Mouse (Mus musculus) hindbrain, embryonic 13.5 days (tissue): ENCODE data around the gene Exoc1. TPM values are rescaled to one million over a fixed set of nuclear protein-coding genes. Genes with fewer than 3 reads are reported as not detected.

ENCODE experiments used
- ATAC-seq: fragments of 200-750 bp; cut with Nextera tagmentation; 2 replicates; pipeline ENCODE4 v1.8.0; 2017; ENCODE audit warnings: moderate TSS enrichment; ENCODE audit not compliant: low FRiP score
- H3K27ac ChIP-seq: fragments of 300-500 bp; sonication (generic); 2 replicates; pipeline ENCODE4 v1.5.1; 2015; ENCODE audit warnings: inconsistent platforms, mild to moderate bottlenecking, moderate library complexity
- H3K27me3 ChIP-seq: fragments of 300-500 bp; sonication (generic); 2 replicates; pipeline ENCODE4 v1.6.1; 2015; ENCODE audit warnings: mild to moderate bottlenecking, inconsistent platforms
- H3K36me3 ChIP-seq: fragments of 300-500 bp; sonication (generic); 2 replicates; pipeline ENCODE4 v1.6.1; 2015; ENCODE audit warnings: mild to moderate bottlenecking, inconsistent platforms
- H3K4me1 ChIP-seq: fragments of 300-500 bp; sonication (generic); replicated peaks from 2 replicates; pipeline ENCODE4 v1.6.1; 2015; ENCODE audit warnings: inconsistent platforms
- H3K4me2 ChIP-seq: fragments of 300-500 bp; sonication (generic); 2 replicates; pipeline ENCODE4 v1.6.1; 2015; ENCODE audit warnings: inconsistent platforms, mild to moderate bottlenecking, moderate library complexity
- H3K4me3 ChIP-seq: fragments of 300-500 bp; sonication (generic); 2 replicates; pipeline ENCODE4 v1.5.1; 2015; ENCODE audit warnings: mild to moderate bottlenecking, inconsistent platforms
- H3K9ac ChIP-seq: fragments of 300-500 bp; sonication (generic); 2 replicates; pipeline ENCODE4 v1.6.1; 2015; ENCODE audit warnings: mild to moderate bottlenecking, inconsistent platforms
- H3K9me3 ChIP-seq: fragments of 300-500 bp; sonication (generic); 2 replicates; pipeline ENCODE4 v1.6.1; 2016; ENCODE audit warnings: inconsistent platforms
- WGBS: fragments of 180-500 bp; shearing (Covaris S2); methylation state at CpG from one replicate; pipeline ENCODE4 v1.1.7; 2015; 5-methylcytosine and 5-hydroxymethylcytosine counted together
- polyA plus RNA-seq: library from polyadenylated mRNA; unstranded; fragments of >200 nt; fragmentation: Nextera tagmentation; extraction: Ambion mirVana; gene quantifications from 2 replicates; pipeline ENCODE4 v1.2.1, GENCODE M21; 2015

Gene Exoc1
- polyA plus RNA-seq, 1 experiment from 2014 or later = 56.6 TPM

- H3K27me3 ChIP-seq = no peaks in the 10 kb centered on the region
- H3K4me2 ChIP-seq = no peak overlapping the region
- no peaks in the 10 kb centered on the region for H3K9me3 ChIP-seq
- 94% methylated on average over 8 of the region's 8 CpGs for WGBS
- H3K4me3 ChIP-seq = no peak overlapping the region
- H3K4me1 ChIP-seq = no peaks in the 10 kb centered on the region
- no peak overlapping the region for H3K9ac ChIP-seq
- H3K36me3 ChIP-seq = peaks cover 71% of the 10 kb centered on the region
- ATAC-seq = no peak
- no peak overlapping the region for H3K27ac ChIP-seq
Measured at GRCm38 (mm10) chr5:76543200-76543599, 14.1 kb downstream of the Exoc1 start.

- Histone ChIP-seq H3K36me3 (peaks cover 56% of the 10 kb centered on the region), H3K9ac (no peak overlapping the region), H3K27me3 (no peaks in the 10 kb centered on the region), H3K4me2 (no peak overlapping the region), H3K4me3 (no peak overlapping the region), H3K4me1 (no peaks in the 10 kb centered on the region), H3K27ac (no peak overlapping the region), H3K9me3 (no peaks in the 10 kb centered on the region)
- no peak for ATAC-seq
- WGBS = 90% methylated on average over 8 of the region's 8 CpGs
Measured at GRCm38 (mm10) chr5:76550426-76550825, 21.3 kb downstream of the Exoc1 start.

- Histone ChIP-seq H3K9me3 (no peaks in the 10 kb centered on the region), H3K27me3 (no peaks in the 10 kb centered on the region), H3K27ac (no peak overlapping the region), H3K4me1 (no peaks in the 10 kb centered on the region), H3K9ac (no peak overlapping the region), H3K36me3 (peaks cover 83% of the 10 kb centered on the region), H3K4me2 (no peak overlapping the region), H3K4me3 (no peak overlapping the region)
- ATAC-seq = no peak
- 27% methylated on average over 3 of the region's 3 CpGs for WGBS
Measured at GRCm38 (mm10) chr5:76565321-76565720, 36.2 kb downstream of the Exoc1 start.

- H3K27me3 ChIP-seq = no peaks in the 10 kb centered on the region
- H3K4me1 ChIP-seq = no peaks in the 10 kb centered on the region
- H3K9ac ChIP-seq = no peak overlapping the region
- no peak overlapping the region for H3K27ac ChIP-seq
- no peak overlapping the region for H3K4me3 ChIP-seq
- H3K4me2 ChIP-seq = no peak overlapping the region
- peaks cover 24% of the 10 kb centered on the region for H3K36me3 ChIP-seq
- H3K9me3 ChIP-seq = no peaks in the 10 kb centered on the region
- no peak for ATAC-seq
- WGBS = 71% methylated on average over 7 of the region's 7 CpGs
Measured at GRCm38 (mm10) chr5:76574251-76574650, 45.1 kb downstream of the Exoc1 start.

DNA sequence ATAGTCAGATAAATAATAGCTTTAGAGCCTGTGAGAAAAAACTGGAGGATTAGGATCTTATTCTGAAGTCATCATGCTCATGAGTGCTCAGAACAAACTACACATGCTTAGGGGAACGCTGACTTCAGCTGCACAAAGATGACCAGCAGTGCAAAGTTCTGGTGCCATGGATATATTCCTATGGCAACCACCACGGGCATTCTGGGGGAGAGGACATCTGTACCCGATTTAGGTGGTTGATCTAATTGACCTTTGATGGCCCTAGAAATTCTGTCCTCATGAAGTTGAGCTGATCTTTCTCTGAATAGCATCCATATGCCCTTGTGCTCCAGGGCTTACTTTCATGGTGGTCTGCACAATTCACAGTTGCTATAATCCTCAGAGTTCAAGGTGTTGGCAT is 47.9 kb downstream of the Exoc1 start:
- ATAC-seq = no peak
- H3K9ac ChIP-seq = no peak overlapping the region

GRCm38 (mm10) chr5:76585378-76585777 is 56.3 kb downstream of the Exoc1 start:
- Histone ChIP-seq H3K36me3 (no peaks in the 10 kb centered on the region), H3K9ac (no peak overlapping the region), H3K9me3 (no peaks in the 10 kb centered on the region), H3K27ac (no peak overlapping the region), H3K27me3 (no peaks in the 10 kb centered on the region), H3K4me1 (peaks cover 12% of the 10 kb centered on the region), H3K4me2 (no peak overlapping the region), H3K4me3 (no peak overlapping the region)
- ATAC-seq = no peak
- 86% methylated on average over 2 of the region's 2 CpGs for WGBS

More for the DNA sequence above, 47.9 kb downstream of the Exoc1 start:
- 76% methylated on average over 3 of the region's 3 CpGs for WGBS
- H3K4me1 ChIP-seq = no peaks in the 10 kb centered on the region
- no peak overlapping the region for H3K4me2 ChIP-seq
- no peaks in the 10 kb centered on the region for H3K27me3 ChIP-seq
- no peaks in the 10 kb centered on the region for H3K36me3 ChIP-seq
- no peak overlapping the region for H3K27ac ChIP-seq
- no peak overlapping the region for H3K4me3 ChIP-seq
- no peaks in the 10 kb centered on the region for H3K9me3 ChIP-seq

DNA sequence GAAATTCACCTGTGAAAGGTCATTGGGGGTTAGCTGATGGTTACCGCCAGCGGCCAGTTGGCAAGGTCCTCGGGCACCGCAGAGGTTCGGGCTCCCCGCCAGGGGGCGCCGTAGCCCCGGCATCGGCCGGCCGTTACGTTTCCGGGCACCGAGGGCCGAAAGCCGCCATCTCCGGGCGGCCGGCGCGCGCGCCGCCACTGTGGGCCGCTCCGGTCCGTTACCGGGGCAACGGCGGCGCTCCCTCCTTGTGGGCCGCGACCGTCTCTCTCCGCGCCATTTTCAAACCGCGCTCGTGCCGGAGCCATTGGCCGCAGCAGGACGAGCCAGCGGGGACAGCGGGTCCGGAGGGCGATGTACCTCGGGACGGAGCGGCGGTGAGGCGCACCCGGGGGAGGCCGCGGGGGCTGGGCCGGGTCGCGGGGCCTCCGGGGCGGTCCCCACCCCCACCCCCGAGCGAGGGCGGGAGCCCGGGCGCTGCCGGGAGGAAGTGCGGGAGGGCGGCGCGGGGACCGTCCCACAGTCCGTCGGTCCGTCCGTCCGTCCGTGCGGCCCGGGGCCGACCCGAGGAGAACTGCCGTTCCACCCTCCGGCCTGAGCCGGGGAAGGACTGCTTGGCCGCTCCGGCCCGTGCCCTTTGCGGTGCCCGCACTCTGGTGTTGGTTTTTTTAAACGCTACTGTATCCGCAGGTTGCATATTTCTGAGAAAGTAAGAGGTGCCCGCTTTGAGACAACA is 59.6 kb downstream of the Exoc1 start, which contains the start of gene Cep135:
Gene Cep135 (plus strand): TSS at position 148 of the 733 bp plus-strand sequence.
- peak within 1 kb of the TSS; percentile 87 for H3K27ac ChIP-seq
- H3K9ac ChIP-seq = peak within 1 kb of the TSS; percentile 85
- peak within 1 kb of the TSS; percentile 60 for H3K4me2 ChIP-seq
- H3K9me3 ChIP-seq = no peaks in the 10 kb centered on the region
- H3K4me1 ChIP-seq = peaks cover 13% of the 10 kb centered on the region
- no peaks in the 10 kb centered on the region for H3K27me3 ChIP-seq
- H3K4me3 ChIP-seq = peak within 1 kb of the TSS; percentile 92
- WGBS = under 1% methylated on average over 80 of the region's 92 CpGs
- peaks cover 9% of the 10 kb centered on the region for H3K36me3 ChIP-seq
- peak; percentile 98 for ATAC-seq

- no peak for ATAC-seq
- WGBS = 4% methylated on average over 7 of the region's 7 CpGs
- H3K9ac ChIP-seq = peak overlapping the region; percentile 85
Measured at GRCm38 (mm10) chr5:76589311-76589710, 60.2 kb downstream of the Exoc1 start.

GRCm38 (mm10) chr5:76590009-76590408 is 60.9 kb downstream of the Exoc1 start:
- Histone ChIP-seq H3K9ac (no peak overlapping the region), H3K9me3 (no peaks in the 10 kb centered on the region), H3K4me1 (peaks cover 13% of the 10 kb centered on the region), H3K4me2 (peak overlapping the region; percentile 60), H3K27me3 (no peaks in the 10 kb centered on the region), H3K36me3 (peaks cover 22% of the 10 kb centered on the region), H3K27ac (no peak overlapping the region), H3K4me3 (no peak overlapping the region; the same call in 1 of the 2 replicates)
- 83% methylated on average over 2 of the region's 2 CpGs for WGBS
- no peak for ATAC-seq

More at GRCm38 (mm10) chr5:76589311-76589710, 60.2 kb downstream of the Exoc1 start:
- Histone ChIP-seq H3K36me3 (peaks cover 15% of the 10 kb centered on the region), H3K4me1 (peaks cover 13% of the 10 kb centered on the region), H3K4me3 (peak overlapping the region; percentile 92), H3K9me3 (no peaks in the 10 kb centered on the region), H3K27me3 (no peaks in the 10 kb centered on the region), H3K4me2 (peak overlapping the region; percentile 60), H3K27ac (no peak overlapping the region)

DNA sequence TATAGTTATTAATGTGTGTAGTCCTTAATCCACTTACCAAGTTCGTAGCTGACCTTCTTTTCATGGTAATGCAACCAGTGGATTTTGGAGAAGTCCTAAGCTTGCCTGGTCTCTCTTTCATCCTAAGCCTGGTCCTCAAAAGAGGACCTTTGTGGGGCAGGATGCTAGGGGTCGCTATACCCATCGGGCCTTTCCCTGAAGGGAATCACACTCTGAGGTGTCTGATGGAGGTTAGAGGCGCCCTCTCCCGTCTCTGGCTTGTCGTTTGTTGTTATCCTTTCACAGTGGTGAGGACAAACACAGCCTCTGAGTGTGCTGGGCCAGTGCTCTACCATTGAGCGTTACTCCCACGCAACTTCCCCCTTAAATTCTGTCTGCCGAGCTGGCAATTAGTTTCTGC is 62.8 kb downstream of the Exoc1 start:
- Histone ChIP-seq H3K27me3 (no peaks in the 10 kb centered on the region), H3K4me3 (no peak overlapping the region), H3K4me1 (peaks cover 13% of the 10 kb centered on the region), H3K9me3 (no peaks in the 10 kb centered on the region), H3K36me3 (peaks cover 40% of the 10 kb centered on the region), H3K27ac (no peak overlapping the region), H3K9ac (no peak overlapping the region), H3K4me2 (no peak overlapping the region)
- no peak for ATAC-seq
- WGBS = 69% methylated on average over 9 of the region's 9 CpGs

DNA sequence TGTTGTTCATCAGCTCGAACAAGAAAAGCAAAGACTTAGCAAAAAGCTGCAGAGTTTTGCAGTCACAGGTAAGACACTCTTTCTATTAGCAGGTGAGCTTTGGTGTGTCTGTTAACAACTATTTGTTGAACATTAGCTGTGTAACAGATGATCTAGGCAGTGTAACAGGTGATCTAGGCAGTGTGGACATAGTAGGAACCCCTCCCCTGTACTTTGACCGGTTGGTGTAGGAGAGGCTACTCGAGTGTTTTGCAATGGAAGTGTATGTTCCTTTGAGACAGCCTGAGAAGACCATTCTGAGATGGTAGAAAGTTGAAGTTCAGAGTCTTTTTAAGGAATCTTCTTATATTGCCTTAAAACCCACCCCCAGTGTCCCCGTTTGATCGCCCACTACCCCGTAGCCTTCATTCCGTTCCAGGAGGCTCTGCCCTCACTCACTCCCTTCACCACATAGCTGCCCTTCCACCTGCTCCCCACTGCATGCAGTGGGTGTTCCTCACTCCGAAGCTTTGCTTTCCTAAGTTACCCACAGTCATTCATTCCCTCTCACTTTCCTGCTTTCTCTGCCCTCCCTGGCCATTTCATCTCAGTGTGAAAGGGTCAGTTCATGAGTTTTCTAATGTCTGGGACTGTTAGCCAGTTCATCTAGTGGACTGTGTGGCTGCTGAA is 80.7 kb downstream of the Exoc1 start:
- ATAC-seq = no peak
- Histone ChIP-seq H3K27me3 (no peaks in the 10 kb centered on the region), H3K36me3 (peaks cover 56% of the 10 kb centered on the region), H3K4me3 (no peak overlapping the region), H3K27ac (no peak overlapping the region), H3K9ac (no peak overlapping the region), H3K4me1 (no peaks in the 10 kb centered on the region), H3K4me2 (no peak overlapping the region), H3K9me3 (no peaks in the 10 kb centered on the region)
- 96% methylated on average over 8 of the region's 8 CpGs for WGBS

DNA sequence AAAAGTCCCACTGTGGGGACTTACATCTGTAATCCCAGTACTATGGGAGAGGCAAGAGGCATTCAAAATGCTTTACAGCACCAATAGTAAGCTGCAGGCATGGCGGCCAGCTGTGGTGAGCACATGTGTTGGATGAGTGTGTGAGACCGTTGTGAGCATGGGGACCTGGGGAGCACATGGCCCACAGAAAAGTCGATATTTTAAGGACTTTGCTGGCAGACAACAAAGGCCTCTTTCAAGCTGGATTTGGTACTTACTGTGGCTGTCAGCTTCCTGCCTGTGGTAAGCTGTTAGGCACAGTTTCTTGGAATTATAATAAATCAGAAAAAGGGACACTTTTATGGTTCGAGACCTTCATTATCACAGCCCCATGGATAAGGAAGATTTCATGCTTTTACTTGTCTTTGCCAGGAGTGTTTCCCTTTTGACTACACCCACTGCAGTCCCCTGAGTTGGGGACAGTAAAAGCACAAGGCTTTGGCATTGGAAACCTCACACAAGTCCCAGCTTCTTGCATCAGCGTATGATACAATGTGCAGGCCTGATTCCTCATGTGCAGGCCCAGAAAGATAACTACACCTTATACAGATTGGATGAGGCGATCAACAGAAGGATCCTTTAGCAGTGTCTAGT is 83.9 kb downstream of the Exoc1 start:
- H3K9me3 ChIP-seq = no peaks in the 10 kb centered on the region
- WGBS = 86% methylated on average over 6 of the region's 6 CpGs
- H3K27me3 ChIP-seq = no peaks in the 10 kb centered on the region
- H3K9ac ChIP-seq = no peak overlapping the region
- no peak overlapping the region for H3K4me3 ChIP-seq
- no peaks in the 10 kb centered on the region for H3K4me1 ChIP-seq
- no peak overlapping the region for H3K4me2 ChIP-seq
- peaks cover 67% of the 10 kb centered on the region for H3K36me3 ChIP-seq
- no peak for ATAC-seq
- no peak overlapping the region for H3K27ac ChIP-seq
